Mouse (Mus musculus) liver, postnatal 0 days (tissue): ENCODE measurements at regions not wholly inside any gene's neighbourhood (a gene's known extent, or its start where the extent isn't known, plus 50 kb on each side); places are given as distances from the start of the nearest gene placed in this dataset.

Experiments
- CTCF ChIP-seq: sonication (generic); IDR thresholded peaks from 2 replicates; pipeline ENCODE4 v1.5.1; 2016; ENCODE audit warnings: antibody characterized with exemption, low read depth
- EP300 ChIP-seq: IDR thresholded peaks from 2 replicates; pipeline ENCODE4 v1.6.1; 2016; ENCODE audit warnings: antibody characterized with exemption, low read depth, mild to moderate bottlenecking

DNA sequence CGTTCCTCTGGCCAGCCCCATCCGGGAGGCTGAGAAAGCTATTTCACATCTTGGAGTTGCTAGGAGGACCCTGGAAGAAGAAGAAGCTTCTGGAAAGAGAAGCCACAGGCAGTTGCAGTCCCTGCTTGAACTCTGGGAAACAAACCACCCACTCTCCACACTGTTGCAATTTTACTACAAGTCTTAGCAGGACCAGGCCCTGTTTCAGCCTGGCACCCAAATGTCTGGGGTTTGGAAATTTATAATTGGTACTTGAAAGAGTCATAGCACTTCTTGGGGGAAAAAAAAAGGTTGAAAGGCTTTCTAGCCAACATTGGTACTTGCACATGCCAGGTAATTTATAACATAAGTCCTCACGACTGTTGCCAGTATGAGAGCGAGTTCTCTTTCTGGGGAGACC lies 57.9 kb upstream of the Neo1 start:
- TF ChIP-seq EP300 = no peak
- TF ChIP-seq CTCF = no peak
